Mouse (Mus musculus) layer of hippocampus, adult 9-11 months (tissue): ENCODE results near the gene Hnrnpab.
A peak's percentile ranks its signal among the peaks of the same experiment; 100 is the strongest.

Experiments used
- DNase-seq: peaks from one replicate; pipeline ENCODE4 v3.0.0; 2022

Hnrnpab gene

GRCm38 (mm10) chr11:51606447-51607095 is at the start of gene Hnrnpab:
Gene Hnrnpab (minus strand): TSS chr11:51606847.
- peak; percentile 98 for DNase-seq

- no peak for DNase-seq
Observed at GRCm38 (mm10) chr11:51654891-51655290, 48.2 kb upstream of the Hnrnpab start.

GRCm38 (mm10) chr11:51653736-51654135 is 47.1 kb upstream of the Hnrnpab start:
- no peak for DNase-seq

GRCm38 (mm10) chr11:51652889-51653418 is 46.3 kb upstream of the Hnrnpab start:
- DNase-seq: no peak

- no peak for DNase-seq
Observed at GRCm38 (mm10) chr11:51650691-51651515, 44.3 kb upstream of the Hnrnpab start, which contains the start of the genes N4bp3 and D930048N14Rik. Gene N4bp3 (minus strand): TSS chr11:51650842. Gene D930048N14Rik (plus strand): TSS chr11:51650954.

GRCm38 (mm10) chr11:51650261-51650660 is 43.6 kb upstream of the Hnrnpab start:
- no peak for DNase-seq

GRCm38 (mm10) chr11:51649889-51650199 is 43.2 kb upstream of the Hnrnpab start:
- DNase-seq: no peak

- DNase-seq: no peak
Observed at GRCm38 (mm10) chr11:51649111-51649888, 42.7 kb upstream of the Hnrnpab start.

- no peak for DNase-seq
Observed at GRCm38 (mm10) chr11:51648566-51648965, 41.9 kb upstream of the Hnrnpab start.

- DNase-seq: no peak
Observed at GRCm38 (mm10) chr11:51646751-51647667, 40.4 kb upstream of the Hnrnpab start.

GRCm38 (mm10) chr11:51646245-51646644 is 39.6 kb upstream of the Hnrnpab start:
- no peak for DNase-seq

GRCm38 (mm10) chr11:51645293-51645692 is 38.6 kb upstream of the Hnrnpab start:
- no peak for DNase-seq

GRCm38 (mm10) chr11:51644217-51644616 is 37.6 kb upstream of the Hnrnpab start:
- no peak for DNase-seq

- DNase-seq: no peak
Observed at GRCm38 (mm10) chr11:51643761-51644160, 37.1 kb upstream of the Hnrnpab start.

GRCm38 (mm10) chr11:51643202-51643601 is 36.6 kb upstream of the Hnrnpab start:
- DNase-seq: no peak

GRCm38 (mm10) chr11:51640748-51641147 is 34.1 kb upstream of the Hnrnpab start:
- no peak for DNase-seq

- no peak for DNase-seq
Observed at GRCm38 (mm10) chr11:51638497-51638896, 31.9 kb upstream of the Hnrnpab start.

GRCm38 (mm10) chr11:51637971-51638414 is 31.3 kb upstream of the Hnrnpab start:
- DNase-seq: no peak

- DNase-seq: no peak
Observed at GRCm38 (mm10) chr11:51636323-51636684, 29.7 kb upstream of the Hnrnpab start.

- peak; percentile 95 for DNase-seq
Observed at GRCm38 (mm10) chr11:51635525-51636322, 29.1 kb upstream of the Hnrnpab start, which contains the start of gene Rmnd5b. Gene Rmnd5b (minus strand): TSS chr11:51635896.

GRCm38 (mm10) chr11:51635127-51635524 is 28.5 kb upstream of the Hnrnpab start:
- DNase-seq: no peak
